Mouse (Mus musculus) frontal cortex, postnatal 25 days (tissue): ENCODE results near the gene Olfr1120.
"Not testable (repeated sequence)": the region's sequence is repeated elsewhere in the genome, so short reads cannot be mapped to it uniquely, and the experiment has no call there.

Source experiments
- DNase-seq, 2 experiments: peaks; one replicate each; pipeline ENCODE4 v3.0.0; 2022; ENCODE audit warnings: low spot score in 2 of 2

Gene Olfr1120

DNA sequence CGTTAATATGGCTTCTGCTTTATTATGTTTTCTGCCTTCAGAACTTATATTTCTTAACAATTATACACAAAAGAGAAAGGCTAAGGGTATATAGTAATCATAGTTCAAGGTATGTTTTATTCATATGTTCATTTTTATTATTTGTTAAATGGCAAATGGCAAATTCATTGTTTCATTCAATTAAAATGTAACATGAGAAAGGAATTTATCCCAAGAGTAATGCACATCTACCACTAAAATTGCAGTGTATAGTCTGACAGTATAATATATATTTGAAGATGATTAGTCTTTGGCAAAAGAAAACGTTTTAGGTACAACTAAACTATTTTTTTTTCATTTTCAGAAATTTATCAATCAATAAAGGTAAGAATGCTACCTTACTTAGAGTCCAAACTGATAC, at the start of gene Olfr1120:
Gene Olfr1120, plus strand, starts transcription at position 301 of the 400 bp plus-strand sequence.
- no peak for DNase-seq

DNA sequence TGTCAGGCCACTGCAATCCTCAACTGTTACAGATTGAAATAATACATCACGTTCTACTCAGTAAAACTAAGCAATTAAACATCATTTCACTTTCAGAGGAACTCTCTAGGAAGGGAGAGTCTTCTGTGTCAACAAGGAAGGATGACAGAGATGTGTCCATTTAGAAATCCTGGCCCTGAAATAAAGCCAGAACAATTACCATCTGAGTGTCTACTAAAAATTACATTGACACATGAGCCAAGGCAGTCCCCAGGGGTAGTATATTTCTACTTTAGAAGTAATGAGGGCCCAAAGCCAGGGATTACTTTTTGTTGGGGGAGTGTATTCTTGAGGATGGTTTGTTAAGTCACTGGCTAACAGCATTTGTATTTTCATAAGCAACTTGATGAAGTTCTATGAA, 47.3 kb upstream of the Olfr1120 start, which contains the start of gene Olfr1118:
Gene Olfr1118, plus strand, starts transcription at position 301 of the 400 bp plus-strand sequence.
- DNase-seq, result no peak

DNA sequence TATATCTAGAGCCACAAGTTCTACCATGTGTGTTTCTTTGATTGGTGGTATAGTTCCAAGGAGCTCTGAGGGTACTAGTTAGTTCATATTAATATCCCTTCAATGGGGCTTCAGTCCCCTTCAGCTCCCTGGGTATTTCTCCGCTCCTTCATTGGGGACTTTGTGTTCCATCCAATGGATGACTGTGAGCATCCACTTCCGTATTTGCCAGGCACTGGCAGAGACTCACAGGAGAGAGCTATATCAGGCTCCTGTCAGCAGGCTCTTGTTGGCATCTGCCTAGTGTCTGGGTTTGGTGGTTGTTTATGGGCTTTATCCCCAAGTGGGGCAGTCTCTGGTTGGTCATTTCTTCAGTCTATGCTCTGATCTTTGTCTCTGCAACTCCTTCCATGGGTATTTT, 5.5 kb downstream of the Olfr1120 start:
- not testable (repeated sequence) for DNase-seq

- no peak for DNase-seq
Observed at GRCm38 (mm10) chr2:87369595-87369994, 15.0 kb downstream of the Olfr1120 start, which contains the start of gene Olfr1121. Gene Olfr1121 (plus strand): TSS chr2:87369895.

GRCm38 (mm10) chr2:87371726-87372125, 17.1 kb downstream of the Olfr1120 start:
- DNase-seq, result no peak

DNA sequence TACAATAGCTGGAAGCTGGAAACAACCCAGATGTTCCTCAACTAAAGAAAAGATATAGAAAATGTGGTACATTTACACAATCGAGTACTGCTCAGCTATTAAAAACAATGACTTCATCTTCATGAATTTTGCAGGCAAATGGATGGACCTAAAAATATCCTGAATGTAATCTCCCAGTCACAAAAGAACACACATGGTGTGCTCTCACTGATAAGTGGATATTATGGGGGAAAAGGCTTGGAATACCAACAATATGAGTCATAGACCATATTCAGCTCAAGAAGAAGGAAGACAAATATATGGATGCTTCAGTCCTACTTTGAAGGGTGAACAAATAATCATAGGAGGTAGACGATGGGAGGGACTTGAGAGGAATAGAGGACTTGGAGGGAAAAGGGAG, 29.3 kb downstream of the Olfr1120 start:
- DNase-seq, result no peak

- DNase-seq, result no peak
Observed at GRCm38 (mm10) chr2:87385549-87385948, 30.9 kb downstream of the Olfr1120 start, which contains the start of gene Olfr1122. Gene Olfr1122 (plus strand): TSS chr2:87385849.

- not testable (repeated sequence) for DNase-seq
Observed at GRCm38 (mm10) chr2:87393605-87394004, 39.0 kb downstream of the Olfr1120 start.

- DNase-seq, result not testable (repeated sequence)
Observed at GRCm38 (mm10) chr2:87394686-87395085, 40.1 kb downstream of the Olfr1120 start.
